Comparison of ENCODE assay signal across 8 mouse cellular contexts in genomic region chr10:116580591-116581358, GRCm38 (mm10). TPM values are rescaled to one million over a fixed set of nuclear protein-coding genes. Genes with fewer than 3 reads are reported as not detected.
DNase-seq lines count a peak whose midpoint lies in the region; ATAC-seq and TF ChIP-seq lines count a peak whose summit lies in the region.

No protein-coding gene starts in this region.

- peak; percentile 12 for TF ChIP-seq POLR2A in myocyte (IDR thresholded peaks at IDR 0.05; ENCODE audit: insufficient read length, low read depth)

- peak; percentile 13 for ATAC-seq in activated CD4-positive, CD25-positive, alpha-beta regulatory T cell, adult 4 months
- peak; percentile 78 for ATAC-seq in liver, embryonic 11.5 days (replicated peaks; ENCODE audit: low FRiP score)

- H3K9ac ChIP-seq in liver, embryonic 11.5 days (ENCODE audit: low read depth, low read length), result peak overlapping the region; percentile 93

- peak overlapping the region; percentile 94 for H3K27ac ChIP-seq in liver, embryonic 11.5 days (ENCODE audit: low read depth, low read length)

- H3K4me3 ChIP-seq in liver, embryonic 11.5 days (ENCODE audit: low read depth, low read length), result peak overlapping the region; percentile 97
- H3K4me3 ChIP-seq in myocyte, result peak overlapping the region; percentile 68

- peak; percentile 66 for DNase-seq in 3134 (ENCODE audit: extremely low read depth, insufficient read length, low spot score)
- DNase-seq in embryo, embryonic 10.5 days (ENCODE audit: low spot score), result peak; percentile 74
- DNase-seq in gastrocnemius, postnatal 4 days (ENCODE audit: low spot score in 2 of 2), result peak; percentile 19 to 46
- DNase-seq in kidney, adult 18-20 months, result peak; percentile 61
- peak; percentile 67 for DNase-seq in liver, embryonic 11.5 days (ENCODE audit: low spot score)
- DNase-seq in splenic B cell, adult 2 months (ENCODE audit: low read depth, low spot score), result peak; percentile 58

- H3K27me3 ChIP-seq in liver, embryonic 11.5 days (replicated peaks; ENCODE audit: control insufficient read depth, insufficient read depth, low read length), result no peaks in the 10 kb centered on the region
- no peaks in the 10 kb centered on the region for H3K27me3 ChIP-seq in myocyte (ENCODE audit: control insufficient read depth, insufficient read depth, insufficient read length)
- H3K27me3 ChIP-seq in splenic B cell, adult 2 months (ENCODE audit: control insufficient read depth, insufficient read depth, low read length, poor library complexity, severe bottlenecking), result no peaks in the 10 kb centered on the region

- no peaks in the 10 kb centered on the region for H3K36me3 ChIP-seq in liver, embryonic 11.5 days (ENCODE audit: control insufficient read depth, insufficient read depth, low read length)
- no peaks in the 10 kb centered on the region for H3K36me3 ChIP-seq in myocyte (ENCODE audit: control insufficient read depth, insufficient read depth)
- no peaks in the 10 kb centered on the region for H3K36me3 ChIP-seq in splenic B cell, adult 2 months (ENCODE audit: control insufficient read depth, insufficient read depth, low read length, poor library complexity, severe bottlenecking)

- H3ac ChIP-seq in myocyte (ENCODE audit: control insufficient read depth, insufficient read length), result peak overlapping the region; percentile 81

- peaks cover 5% of the 10 kb centered on the region for H3K4me1 ChIP-seq in liver, embryonic 11.5 days (replicated peaks; ENCODE audit: control insufficient read depth, insufficient read depth, low read length)

- peaks cover 50% of the 10 kb centered on the region for H3K79me2 ChIP-seq in myocyte (ENCODE audit: control insufficient read depth, insufficient read depth)

- H3K9me3 ChIP-seq in liver, embryonic 11.5 days (ENCODE audit: control insufficient read depth, low read length), result no peaks in the 10 kb centered on the region

- WGBS in liver, embryonic 11.5 days, result under 1% methylated on average over 38 of the region's 71 CpGs

- H3K4me2 ChIP-seq in liver, embryonic 11.5 days, result peak overlapping the region; percentile 86
- H3K4me2 ChIP-seq in myocyte (ENCODE audit: low read depth), result peak overlapping the region; percentile 74

TF ChIP-seq in myocyte, 11 proteins besides CTCF, POLR2A, EP300 and RAD21:
- TF ChIP-seq TCF3 (IDR thresholded peaks at IDR 0.05; ENCODE audit: insufficient read length, low read depth), result no peak
- no peak for TF ChIP-seq REST (IDR thresholded peaks at IDR 0.05; ENCODE audit: insufficient read depth, insufficient read length)
- no peak for TF ChIP-seq MAX (IDR thresholded peaks at IDR 0.05; ENCODE audit: low read depth)
- peak; percentile 36 for TF ChIP-seq POLR2AphosphoS2 (IDR thresholded peaks at IDR 0.05; ENCODE audit: insufficient read length, low read depth)

RNA-seq across cellular contexts. Expression of gene Cnot2, which starts 0.5 kb away (rescaled TPM):
- polyA plus RNA-seq in activated CD4-positive, CD25-positive, alpha-beta regulatory T cell, adult 4 months (2017; shearing (Covaris generic)), result 10 to 100 TPM; 76.0 to 97.1 TPM
- total RNA-seq in gastrocnemius, postnatal 4 days (2021), result 10 to 100 TPM; 64.4 to 70.6 TPM
- 77.2 and 93.4 TPM in 2 replicates for polyA plus RNA-seq in liver, embryonic 11.5 days (2014; fragmentation: Nextera tagmentation; extraction: Ambion mirVana)
- 23.8 TPM for polyA plus RNA-seq in myocyte (2012; fragmentation: generic; extraction: Trizol)

Comparison
In these comparisons a context has a peak if more than half of its experiments do, and no peak if none do; other contexts are left out.
1. Peak in every context shown above with its lines: DNase-seq, ATAC-seq, H3K4me3 ChIP-seq and H3K27ac ChIP-seq.